Mouse (Mus musculus) lung, postnatal 0 days (tissue): ENCODE data around the gene Gna13.

ENCODE experiments used
- CTCF ChIP-seq: IDR thresholded peaks from 2 replicates; pipeline ENCODE4 v1.5.1; 2016; ENCODE audit warnings: antibody characterized with exemption, mild to moderate bottlenecking
- EP300 ChIP-seq: IDR thresholded peaks from 2 replicates; pipeline ENCODE4 v1.6.1; 2016; ENCODE audit warnings: antibody characterized with exemption, mild to moderate bottlenecking, control low read depth

- TF ChIP-seq EP300 (no peak), CTCF (no peak)
Observed at GRCm38 (mm10) chr11:109360102-109360501, 2.5 kb upstream of the Gna13 start.
